Mouse (Mus musculus) mesoderm, embryonic 11.5 days (tissue): Measurements from ENCODE around the gene Mms22l.
"Not testable (repeated sequence)": the region's sequence is repeated elsewhere in the genome, so short reads cannot be mapped to it uniquely, and the experiment has no call there.

Source experiments
- DNase-seq: peaks from one replicate; pipeline ENCODE4 v3.0.0-alpha.2; 2012; ENCODE audit warnings: low read depth, low spot score

The Mms22l gene

GRCm38 (mm10) chr4:24620440-24620839 lies 124.2 kb downstream of the Mms22l start:
- DNase-seq: no peak

DNA sequence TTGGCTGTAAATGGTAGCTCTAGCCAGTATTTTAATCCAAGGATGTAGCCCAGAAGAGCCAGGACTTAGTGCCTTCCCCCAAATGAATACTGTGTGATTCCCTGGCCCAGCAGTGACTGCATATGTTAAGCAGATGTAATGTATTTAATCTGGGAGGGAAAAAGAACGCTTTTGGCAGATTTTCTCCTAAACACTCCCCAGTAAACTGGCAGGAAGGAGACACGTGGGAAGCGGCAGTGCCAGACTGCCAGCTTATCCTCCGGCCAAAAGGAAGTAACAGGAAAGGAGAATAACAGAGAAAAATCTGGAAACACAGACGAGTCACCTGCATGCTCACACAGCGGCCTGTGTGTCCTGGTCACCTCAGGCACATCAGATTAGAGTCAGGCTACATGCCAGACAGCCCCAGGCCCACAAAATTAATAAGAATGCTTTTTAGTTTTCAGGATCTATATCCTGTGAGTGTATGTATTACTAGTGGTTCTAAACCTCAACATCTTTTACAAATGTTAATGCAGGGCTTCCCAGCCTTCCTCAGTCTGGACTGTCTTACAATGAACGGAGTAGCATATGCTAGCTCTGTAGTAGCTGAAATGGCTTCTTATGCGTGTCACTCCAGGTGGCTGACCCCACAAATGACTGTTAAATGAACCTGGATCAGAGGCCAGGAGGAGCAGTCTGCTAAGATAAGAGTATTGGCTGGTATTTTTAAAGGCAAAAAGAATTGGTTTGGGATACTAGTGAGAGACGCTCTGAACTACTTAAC lies 125.4 kb downstream of the Mms22l start:
- DNase-seq: no peak

GRCm38 (mm10) chr4:24625951-24626584 lies 129.8 kb downstream of the Mms22l start:
- DNase-seq: peak; percentile 34

DNA sequence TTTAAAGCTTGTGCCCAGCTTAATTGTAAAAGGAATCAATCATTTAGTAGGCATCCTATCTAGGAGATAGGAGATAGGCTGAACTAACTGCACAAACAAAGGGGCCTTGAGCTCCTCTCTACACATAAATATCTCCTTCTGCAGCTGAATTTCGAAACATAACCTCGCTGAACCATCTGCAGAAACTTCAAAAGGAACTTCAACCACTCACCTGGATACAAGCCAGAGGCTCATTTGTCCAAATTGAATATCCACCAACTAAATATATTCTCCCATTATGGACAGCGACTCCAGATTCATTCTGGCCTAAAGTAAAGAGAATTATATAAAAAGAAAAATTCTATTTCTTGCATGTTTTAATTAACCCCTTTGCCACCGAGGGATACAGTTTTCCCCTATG lies 130.4 kb downstream of the Mms22l start:
- DNase-seq: no peak

DNA sequence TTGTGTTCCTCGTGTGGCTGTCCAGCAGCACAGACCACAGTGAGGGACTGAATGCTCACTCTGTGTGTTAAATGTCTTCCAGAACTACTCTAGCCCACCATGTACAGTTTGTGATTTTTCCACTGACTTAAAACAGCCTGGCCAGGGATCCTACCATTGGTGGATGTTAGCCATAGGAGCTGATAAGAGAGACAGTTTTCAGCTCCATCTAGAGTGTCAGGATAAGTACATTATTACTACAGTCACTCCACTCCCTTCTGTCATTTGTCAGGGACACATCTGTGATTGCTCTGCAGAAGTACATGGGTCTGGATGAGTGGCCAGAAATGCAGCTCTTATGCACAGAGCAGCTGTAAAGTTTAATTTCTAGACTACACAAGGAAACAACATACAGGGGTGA lies 131.6 kb downstream of the Mms22l start:
- no peak for DNase-seq

DNA sequence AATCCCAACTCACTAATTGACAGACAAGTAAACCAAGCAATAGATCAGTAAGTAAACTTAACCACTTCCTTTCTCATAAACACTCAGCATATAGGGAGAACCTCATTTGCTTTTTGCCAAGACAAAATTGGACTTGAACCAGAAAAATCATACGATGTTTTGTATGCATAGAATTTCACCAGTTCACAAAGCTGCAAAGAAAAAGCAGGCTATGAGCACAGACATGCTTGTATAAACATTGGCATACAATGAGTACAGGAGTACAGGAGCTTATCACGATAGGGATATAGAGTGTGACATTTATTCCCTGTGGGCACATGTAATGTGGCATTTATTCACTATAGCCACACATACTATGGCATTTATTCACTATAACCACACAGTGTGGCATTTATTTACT lies 134.2 kb downstream of the Mms22l start:
- no peak for DNase-seq

GRCm38 (mm10) chr4:24631177-24631911 lies 135.1 kb downstream of the Mms22l start:
- no peak for DNase-seq

DNA sequence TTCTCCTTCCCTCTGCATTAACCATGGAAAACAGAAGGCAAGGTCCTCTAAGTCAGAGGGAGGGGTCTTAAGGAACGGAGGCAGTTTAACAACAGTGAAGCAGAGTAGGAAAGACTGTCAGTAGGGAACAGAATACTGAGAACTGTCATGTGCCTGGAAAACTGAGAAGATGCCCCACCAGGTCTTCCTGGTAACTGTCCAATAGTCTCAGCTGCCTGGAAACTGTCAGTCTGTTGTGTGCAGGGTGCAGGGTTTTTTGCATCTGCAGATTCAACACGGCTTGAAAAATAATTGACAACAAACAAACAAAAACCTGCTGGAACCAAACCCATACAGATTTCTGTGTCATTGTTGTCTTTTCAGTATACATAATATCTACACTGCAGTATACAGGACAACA lies 146.1 kb downstream of the Mms22l start:
- DNase-seq: no peak

DNA sequence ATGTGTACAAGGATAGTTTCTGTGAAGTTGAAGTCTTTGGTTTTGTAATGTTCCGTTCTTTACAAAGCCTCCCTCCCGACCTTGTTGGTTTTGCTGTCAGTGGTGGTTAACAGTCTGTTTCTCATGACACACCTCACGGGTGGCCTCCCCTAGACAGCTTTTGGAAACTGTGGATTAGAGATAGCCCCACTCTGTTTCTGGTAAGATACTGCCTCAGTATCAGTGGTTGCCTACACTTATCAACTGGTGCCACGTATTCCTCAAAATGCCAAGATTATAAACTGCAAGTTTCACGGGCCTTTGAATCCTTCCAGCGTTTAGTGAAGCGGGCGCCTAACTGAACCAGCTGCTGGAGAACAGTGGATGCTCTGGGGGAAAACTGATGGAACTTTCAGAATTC lies 148.5 kb downstream of the Mms22l start:
- DNase-seq: not testable (repeated sequence)
